Mouse (Mus musculus) midbrain, postnatal 0 days (tissue): ENCODE measurements at regions not wholly inside any gene's neighbourhood (a gene's known extent, or its start where the extent isn't known, plus 50 kb on each side); places are given as distances from the start of the nearest gene placed in this dataset.
A peak's percentile ranks its signal among the peaks of the same experiment; 100 is the strongest.

Experiments used
- ATAC-seq: fragments of 200-750 bp; cut with Nextera tagmentation; 2 replicates; pipeline ENCODE4 v1.8.0; 2017; ENCODE audit warnings: moderate number of reproducible peaks, mild to moderate bottlenecking, moderate TSS enrichment, moderate library complexity; ENCODE audit not compliant: low FRiP score
- DNase-seq: peaks from one replicate; pipeline ENCODE4 v3.0.0-alpha.2; 2015; ENCODE audit warnings: low spot score
- H3K27ac ChIP-seq: fragments of 300-500 bp; sonication (generic); 2 replicates; pipeline ENCODE4 v1.5.1; 2014; ENCODE audit warnings: low read depth, mild to moderate bottlenecking, low read length, mixed read lengths
- H3K27me3 ChIP-seq: fragments of 300-500 bp; sonication (generic); 2 replicates; pipeline ENCODE4 v1.6.1; 2014; ENCODE audit warnings: low read length, control low read depth, mixed read lengths; ENCODE audit not compliant: insufficient read depth
- H3K36me3 ChIP-seq: fragments of 300-500 bp; sonication (generic); 2 replicates; pipeline ENCODE4 v1.6.1; 2014; ENCODE audit warnings: low read length, control low read depth, mixed read lengths; ENCODE audit not compliant: insufficient read depth
- H3K4me1 ChIP-seq: fragments of 300-500 bp; sonication (generic); 2 replicates; pipeline ENCODE4 v1.6.1; 2014; ENCODE audit warnings: mild to moderate bottlenecking, control low read depth, antibody characterized with exemption, low read length, mixed read lengths; ENCODE audit not compliant: insufficient read depth
- H3K4me2 ChIP-seq: fragments of 300-500 bp; sonication (generic); 2 replicates; pipeline ENCODE4 v1.6.1; 2014; ENCODE audit warnings: low read depth, mild to moderate bottlenecking, low read length, mixed read lengths; ENCODE audit not compliant: poor library complexity, severe bottlenecking
- H3K4me3 ChIP-seq: fragments of 300-500 bp; sonication (generic); 2 replicates; pipeline ENCODE4 v1.5.1; 2014; ENCODE audit warnings: low read depth, mild to moderate bottlenecking, low read length, moderate library complexity
- H3K9ac ChIP-seq: fragments of 300-500 bp; sonication (generic); replicated peaks from 2 replicates; pipeline ENCODE4 v1.6.1; 2014; ENCODE audit warnings: mild to moderate bottlenecking, low read length, moderate library complexity, mixed read lengths; ENCODE audit not compliant: poor library complexity, severe bottlenecking
- H3K9me3 ChIP-seq: fragments of 300-500 bp; sonication (generic); 2 replicates; pipeline ENCODE4 v1.6.1; 2016; ENCODE audit warnings: low read length, control low read depth
- CTCF ChIP-seq: IDR thresholded peaks from 2 replicates; pipeline ENCODE4 v1.5.1; 2016; ENCODE audit warnings: antibody characterized with exemption, mild to moderate bottlenecking
- WGBS: fragments of 180-500 bp; shearing (Covaris S2); extraction: QIAGEN DNeasy Blood & Tissue Kit; methylation state at CpG from one replicate; pipeline ENCODE4 v1.1.7; 2014; 5-methylcytosine and 5-hydroxymethylcytosine counted together

DNA sequence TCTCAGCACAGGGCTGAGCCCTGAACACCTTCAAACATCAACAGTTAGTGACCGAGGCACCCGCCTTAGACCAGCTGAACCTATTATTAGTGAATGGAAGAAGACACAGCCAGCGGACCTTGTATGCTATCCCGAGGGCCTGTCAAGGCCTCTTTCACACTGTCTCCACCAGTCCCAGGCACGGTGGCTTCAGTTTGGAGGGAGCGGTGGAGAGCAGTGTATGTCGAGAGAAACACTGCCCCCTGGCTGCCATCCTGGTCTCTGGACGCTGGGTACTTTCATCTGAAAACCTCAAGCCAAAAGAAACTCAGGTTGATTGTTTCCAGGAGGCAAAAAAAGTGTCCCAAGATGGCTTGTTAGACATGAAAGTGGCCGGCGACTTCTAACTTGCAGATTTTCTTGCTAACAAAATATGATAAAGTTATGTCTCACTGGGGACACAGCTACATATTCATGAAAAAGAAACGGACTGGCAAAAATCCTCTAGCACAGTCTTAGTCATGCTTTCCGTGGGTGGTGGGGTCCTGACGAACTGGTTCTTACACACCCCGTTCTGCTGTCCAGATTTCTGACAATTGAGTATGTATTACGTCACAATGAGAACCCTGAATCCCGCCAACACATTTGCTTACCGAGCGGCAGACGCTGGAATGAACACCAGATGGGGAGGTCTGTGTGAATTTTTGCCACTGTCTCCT lies 57.2 kb upstream of the Igfbp7 start:
- H3K4me3 ChIP-seq = no peak overlapping the region
- no peaks in the 10 kb centered on the region for H3K36me3 ChIP-seq
- H3K27ac ChIP-seq = no peak overlapping the region
- H3K4me1 ChIP-seq = no peaks in the 10 kb centered on the region
- no peaks in the 10 kb centered on the region for H3K9me3 ChIP-seq
- no peak overlapping the region for H3K9ac ChIP-seq
- WGBS = 65% methylated on average over 19 of the region's 19 CpGs
- DNase-seq (peak; percentile 35), ATAC-seq (no peak)
- no peak overlapping the region for H3K4me2 ChIP-seq
- no peaks in the 10 kb centered on the region for H3K27me3 ChIP-seq
- TF ChIP-seq CTCF = peak; percentile 64

DNA sequence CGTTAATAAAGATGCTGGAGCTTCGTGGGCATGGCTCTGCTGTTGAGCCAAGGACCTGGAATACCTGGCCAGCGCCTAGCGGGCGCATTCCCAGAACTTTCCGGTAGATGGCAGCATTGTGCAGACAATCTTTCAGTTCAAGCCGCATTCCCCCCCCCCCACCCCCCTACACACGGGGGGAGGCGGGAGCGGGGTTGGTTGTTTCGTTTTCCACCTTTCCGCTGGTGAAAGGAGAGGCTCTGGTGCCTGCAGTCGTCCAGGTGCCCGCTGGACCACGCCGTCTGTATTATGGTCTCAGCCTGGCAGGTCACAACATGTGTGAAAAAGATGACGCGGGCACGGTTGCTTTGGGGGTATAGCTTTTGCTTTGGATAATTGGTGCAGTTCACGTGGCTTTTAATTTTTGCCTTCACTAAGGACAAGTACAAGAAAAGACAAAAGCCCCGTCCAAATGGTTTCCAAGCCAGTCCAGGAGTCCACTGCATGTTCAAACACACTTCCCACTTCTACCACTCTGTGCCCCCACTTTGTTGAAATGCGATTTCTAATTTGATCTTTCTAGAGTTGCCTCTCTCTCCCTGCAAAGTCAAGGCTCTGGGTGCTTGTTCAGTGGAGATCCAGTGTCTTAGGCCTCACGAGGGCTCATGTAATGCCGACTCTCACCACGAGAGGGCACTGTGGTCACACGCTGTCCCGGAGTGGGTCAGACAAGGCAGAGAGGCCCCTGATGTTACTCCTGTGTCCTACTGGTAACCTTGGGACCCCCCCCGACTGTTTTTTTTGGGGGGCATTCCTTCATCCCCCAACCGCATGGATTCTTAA lies 52.3 kb upstream of the Igfbp7 start:
- no peaks in the 10 kb centered on the region for H3K4me1 ChIP-seq
- H3K27ac ChIP-seq = peak overlapping the region; percentile 68
- no peaks in the 10 kb centered on the region for H3K9me3 ChIP-seq
- peak; percentile 98 for TF ChIP-seq CTCF
- DNase-seq = peak; percentile 92
- 1% methylated on average over 29 of the region's 29 CpGs for WGBS
- no peaks in the 10 kb centered on the region for H3K36me3 ChIP-seq
- H3K9ac ChIP-seq = peak overlapping the region; percentile 37; the same call in 1 of the 2 replicates
- ATAC-seq = peak; percentile 92
- H3K4me2 ChIP-seq = peak overlapping the region; percentile 50
- H3K4me3 ChIP-seq = peak overlapping the region; percentile 35
- no peaks in the 10 kb centered on the region for H3K27me3 ChIP-seq
